Mouse (Mus musculus): ENCODE data around the gene C77080.
"Not testable (repeated sequence)": the region's sequence is repeated elsewhere in the genome, so short reads cannot be mapped to it uniquely, and the experiment has no call there.

C77080 gene

GRCm38 (mm10) chr4:129218569-129219175 lies 42.5 kb downstream of the C77080 start:
- no peak for DNase-seq (ENCODE audit: low spot score)

- DNase-seq (ENCODE audit: low spot score), result not testable (repeated sequence)
These were observed 48.7 kb downstream of the C77080 start for GRCm38 (mm10) chr4:129212486-129212885.

- DNase-seq (ENCODE audit: low spot score), result no peak
These were observed 49.7 kb downstream of the C77080 start for GRCm38 (mm10) chr4:129211461-129211860.

GRCm38 (mm10) chr4:129209504-129209903 lies 51.7 kb downstream of the C77080 start:
- DNase-seq (ENCODE audit: low spot score), result no peak

GRCm38 (mm10) chr4:129206792-129207191 lies 54.4 kb downstream of the C77080 start:
- DNase-seq (ENCODE audit: low spot score), result no peak

GRCm38 (mm10) chr4:129204655-129205054 lies 56.5 kb downstream of the C77080 start:
- no peak for DNase-seq (ENCODE audit: low spot score)

- DNase-seq (ENCODE audit: low spot score), result no peak
These were observed 63.7 kb downstream of the C77080 start for GRCm38 (mm10) chr4:129197514-129197913.

- no peak for DNase-seq (ENCODE audit: low spot score)
These were observed 66.9 kb downstream of the C77080 start for GRCm38 (mm10) chr4:129194280-129194679.

GRCm38 (mm10) chr4:129191691-129192090 lies 69.5 kb downstream of the C77080 start:
- DNase-seq (ENCODE audit: low spot score), result no peak

- no peak for DNase-seq (ENCODE audit: low spot score)
These were observed 70.7 kb downstream of the C77080 start for GRCm38 (mm10) chr4:129190538-129190937.

GRCm38 (mm10) chr4:129189542-129190519 lies 71.4 kb downstream of the C77080 start, which contains the start of the genes S100pbp and Yars:
TSS of gene S100pbp (minus strand) at chr4:129189727.
TSS of gene Yars (plus strand) at chr4:129189760.
- peak; percentile 98 for DNase-seq (ENCODE audit: low spot score)

GRCm38 (mm10) chr4:129188803-129189541 lies 72.2 kb downstream of the C77080 start:
- DNase-seq (ENCODE audit: low spot score), result peak; percentile 32

- no peak for DNase-seq (ENCODE audit: low spot score)
These were observed 73.1 kb downstream of the C77080 start for GRCm38 (mm10) chr4:129188041-129188659.

GRCm38 (mm10) chr4:129179560-129179959 lies 81.6 kb downstream of the C77080 start:
- DNase-seq (ENCODE audit: low spot score), result no peak

GRCm38 (mm10) chr4:129172529-129172928 lies 88.7 kb downstream of the C77080 start:
- DNase-seq (ENCODE audit: low spot score), result no peak
